Mouse (Mus musculus) thymus, postnatal 25 days (tissue): ENCODE measurements at regions not wholly inside any gene's neighbourhood (a gene's known extent, or its start where the extent isn't known, plus 50 kb on each side); places are given as distances from the start of the nearest gene placed in this dataset.

Source experiments
- DNase-seq: peaks from one replicate; pipeline ENCODE4 v3.0.0; 2022

GRCm38 (mm10) chr13:101504241-101504640 is 263.8 kb downstream of the Pik3r1 start:
- no peak for DNase-seq

- DNase-seq = no peak
Observed at GRCm38 (mm10) chr13:101501845-101502284, 266.2 kb downstream of the Pik3r1 start.

- no peak for DNase-seq
Observed at GRCm38 (mm10) chr13:101501061-101501460, 267.0 kb downstream of the Pik3r1 start.

- DNase-seq = no peak
Observed at GRCm38 (mm10) chr13:101491835-101492234, 276.2 kb downstream of the Pik3r1 start.

- DNase-seq = no peak
Observed at GRCm38 (mm10) chr13:101490961-101491360, 277.1 kb downstream of the Pik3r1 start.

- DNase-seq = no peak
Observed at GRCm38 (mm10) chr13:101487621-101488020, 280.4 kb downstream of the Pik3r1 start.

GRCm38 (mm10) chr13:101485823-101486222 is 282.2 kb downstream of the Pik3r1 start:
- DNase-seq = no peak

- DNase-seq = no peak
Observed at GRCm38 (mm10) chr13:101483816-101484215, 284.2 kb downstream of the Pik3r1 start.

GRCm38 (mm10) chr13:101481551-101482184 is 286.3 kb downstream of the Pik3r1 start:
- no peak for DNase-seq

- no peak for DNase-seq
Observed at GRCm38 (mm10) chr13:101479297-101479652, 288.7 kb downstream of the Pik3r1 start.

- DNase-seq = no peak
Observed at GRCm38 (mm10) chr13:101478608-101479296, 289.3 kb downstream of the Pik3r1 start.

- DNase-seq = no peak
Observed at GRCm38 (mm10) chr13:101473349-101473748, 294.7 kb downstream of the Pik3r1 start.

- no peak for DNase-seq
Observed at GRCm38 (mm10) chr13:101470560-101471247, 297.3 kb downstream of the Pik3r1 start.

- DNase-seq = no peak
Observed at GRCm38 (mm10) chr13:101465748-101466127, 302.3 kb downstream of the Pik3r1 start.

GRCm38 (mm10) chr13:101464928-101465747 is 302.9 kb downstream of the Pik3r1 start:
- no peak for DNase-seq

GRCm38 (mm10) chr13:101456926-101457325 is 311.1 kb downstream of the Pik3r1 start:
- DNase-seq = no peak

GRCm38 (mm10) chr13:101454276-101454675 is 313.7 kb downstream of the Pik3r1 start:
- no peak for DNase-seq

- DNase-seq = no peak
Observed at GRCm38 (mm10) chr13:101450501-101450900, 317.5 kb downstream of the Pik3r1 start.

- DNase-seq = no peak
Observed at GRCm38 (mm10) chr13:101439517-101439916, 328.5 kb downstream of the Pik3r1 start.

- DNase-seq = no peak
Observed at GRCm38 (mm10) chr13:101439041-101439440, 329.0 kb downstream of the Pik3r1 start.

- no peak for DNase-seq
Observed at GRCm38 (mm10) chr13:101433162-101433561, 334.9 kb downstream of the Pik3r1 start.

GRCm38 (mm10) chr13:101427426-101428221 is 340.4 kb downstream of the Pik3r1 start:
- DNase-seq = no peak
